In the genomic region with DNA sequence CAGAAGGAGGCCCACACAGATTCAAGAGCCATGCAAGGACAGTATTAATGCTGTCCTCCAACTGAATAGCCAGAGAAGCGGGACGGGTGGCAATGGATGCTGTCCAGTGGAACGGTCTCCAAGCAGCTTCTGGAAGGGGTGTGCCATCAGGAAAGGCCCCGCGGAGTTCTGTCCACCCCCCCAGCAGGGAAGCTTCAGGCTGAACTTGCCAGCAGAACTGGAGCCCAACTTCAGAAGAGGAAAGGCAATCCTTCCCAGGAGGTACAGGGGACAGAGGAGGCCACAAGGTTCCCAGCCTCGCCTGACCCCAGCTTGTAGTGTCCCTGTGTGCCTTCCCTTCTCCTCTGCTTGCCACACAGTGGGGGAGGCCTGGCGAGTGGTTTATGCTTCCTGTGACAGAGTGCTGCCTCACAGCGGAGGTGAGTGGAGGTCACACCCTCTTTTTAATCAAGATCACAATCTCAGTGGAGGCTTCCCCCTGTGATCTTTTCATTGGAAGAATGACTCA, we compare ENCODE assay signal across 8 mouse cellular contexts. TPM values are rescaled to one million over a fixed set of nuclear protein-coding genes. Genes with fewer than 3 reads are reported as not detected.
A peak's percentile ranks its signal among the peaks of the same experiment; 100 is the strongest.
DNase-seq lines count a peak whose midpoint lies in the region; ATAC-seq and TF ChIP-seq lines count a peak whose summit lies in the region.

No protein-coding gene starts in this region.

- no peak overlapping the region for H3K9ac ChIP-seq in forebrain, embryonic 15.5 days (replicated peaks)
- no peak overlapping the region for H3K9ac ChIP-seq in liver, embryonic 11.5 days (ENCODE audit: low read depth, low read length)
- H3K9ac ChIP-seq in midbrain, postnatal 0 days (replicated peaks; ENCODE audit: low read length, poor library complexity, severe bottlenecking), result peak overlapping the region; percentile 3; the same call in 1 of the 2 replicates

- no peak for DNase-seq in kidney, adult 2 months
- DNase-seq in kidney, postnatal 4 days, result no peak
- peak; percentile 42 for DNase-seq in adipocyte (ENCODE audit: low spot score)
- no peak for DNase-seq in liver, embryonic 11.5 days (ENCODE audit: low spot score)
- no peak for DNase-seq in midbrain, postnatal 0 days (ENCODE audit: low spot score)
- DNase-seq in embryo, embryonic 10.5 days (ENCODE audit: low spot score), result no peak
- no peak for DNase-seq in kidney, postnatal 10 days

- peak overlapping the region; percentile 24 for H3K27ac ChIP-seq in kidney, adult 2 months (ENCODE audit: insufficient read depth, low read depth, low read length)
- H3K27ac ChIP-seq in forebrain, embryonic 15.5 days (replicated peaks), result peak overlapping the region; percentile 29; the same call in 1 of the 2 replicates
- 0 out of 2 replicates have a peak overlapping the region, but pooled peaks have one; percentile 11 for H3K27ac ChIP-seq in liver, embryonic 11.5 days (ENCODE audit: low read depth, low read length)
- H3K27ac ChIP-seq in midbrain, postnatal 0 days (ENCODE audit: low read depth, low read length), result peak overlapping the region; percentile 62

- no peak for TF ChIP-seq POLR2A in kidney, adult 2 months (IDR thresholded peaks at IDR 0.05; ENCODE audit: low read depth, low read length)

- ATAC-seq in forebrain, embryonic 15.5 days (replicated peaks), result no peak
- ATAC-seq in liver, embryonic 11.5 days (replicated peaks; ENCODE audit: low FRiP score), result no peak
- ATAC-seq in midbrain, postnatal 0 days (ENCODE audit: low FRiP score), result no peak

- WGBS in kidney, adult 2 months, result 48% methylated on average over 8 of the region's 8 CpGs
- 60% methylated on average over 8 of the region's 8 CpGs for WGBS in forebrain, embryonic 15.5 days
- WGBS in liver, embryonic 11.5 days, result 68% methylated on average over 8 of the region's 8 CpGs
- 41% methylated on average over 8 of the region's 8 CpGs for WGBS in midbrain, postnatal 0 days

- H3K4me2 ChIP-seq in forebrain, embryonic 15.5 days (replicated peaks), result no peak overlapping the region
- H3K4me2 ChIP-seq in liver, embryonic 11.5 days, result peak overlapping the region; percentile 16
- peak overlapping the region; percentile 18; the same call in 1 of the 2 replicates for H3K4me2 ChIP-seq in midbrain, postnatal 0 days (ENCODE audit: low read depth, low read length, poor library complexity, severe bottlenecking)

- no peak overlapping the region for H3K4me3 ChIP-seq in kidney, adult 2 months (ENCODE audit: insufficient read depth, low read depth, low read length)
- no peak overlapping the region for H3K4me3 ChIP-seq in forebrain, embryonic 15.5 days
- no peak overlapping the region for H3K4me3 ChIP-seq in liver, embryonic 11.5 days (ENCODE audit: low read depth, low read length)
- H3K4me3 ChIP-seq in midbrain, postnatal 0 days (ENCODE audit: low read depth, low read length), result no peak overlapping the region

- peaks cover 24% of the 10 kb centered on the region for H3K4me1 ChIP-seq in kidney, adult 2 months (ENCODE audit: control insufficient read depth, insufficient read depth, low read length)
- peaks cover 63% of the 10 kb centered on the region for H3K4me1 ChIP-seq in forebrain, embryonic 15.5 days
- H3K4me1 ChIP-seq in liver, embryonic 11.5 days (replicated peaks; ENCODE audit: control insufficient read depth, insufficient read depth, low read length), result peaks cover 71% of the 10 kb centered on the region
- peaks cover 34% of the 10 kb centered on the region for H3K4me1 ChIP-seq in midbrain, postnatal 0 days (ENCODE audit: insufficient read depth, low read length)

- H3K27me3 ChIP-seq in kidney, adult 2 months (replicated peaks; ENCODE audit: control insufficient read depth, insufficient read depth, low read length), result no peaks in the 10 kb centered on the region
- no peaks in the 10 kb centered on the region for H3K27me3 ChIP-seq in forebrain, embryonic 15.5 days
- no peaks in the 10 kb centered on the region for H3K27me3 ChIP-seq in liver, embryonic 11.5 days (replicated peaks; ENCODE audit: control insufficient read depth, insufficient read depth, low read length)
- no peaks in the 10 kb centered on the region for H3K27me3 ChIP-seq in midbrain, postnatal 0 days (ENCODE audit: insufficient read depth, low read length)

- H3K9me3 ChIP-seq in forebrain, embryonic 15.5 days, result no peaks in the 10 kb centered on the region
- no peaks in the 10 kb centered on the region for H3K9me3 ChIP-seq in liver, embryonic 11.5 days (ENCODE audit: control insufficient read depth, low read length)
- H3K9me3 ChIP-seq in midbrain, postnatal 0 days (ENCODE audit: low read length), result no peaks in the 10 kb centered on the region

- H3K36me3 ChIP-seq in kidney, adult 2 months (ENCODE audit: control insufficient read depth, insufficient read depth, low read length), result no peaks in the 10 kb centered on the region
- no peaks in the 10 kb centered on the region for H3K36me3 ChIP-seq in forebrain, embryonic 15.5 days
- no peaks in the 10 kb centered on the region for H3K36me3 ChIP-seq in liver, embryonic 11.5 days (ENCODE audit: control insufficient read depth, insufficient read depth, low read length)
- H3K36me3 ChIP-seq in midbrain, postnatal 0 days (ENCODE audit: insufficient read depth, low read length), result no peaks in the 10 kb centered on the region

- no peak for TF ChIP-seq CTCF in kidney, adult 2 months (conservative IDR thresholded peaks at IDR 0.05; ENCODE audit: insufficient read depth, insufficient read length, low read depth, low read length)
- TF ChIP-seq CTCF in midbrain, postnatal 0 days (IDR thresholded peaks at IDR 0.05), result no peak

RNA-seq across cellular contexts. Expression of a gene that starts 4.8 kb away (rescaled TPM):
- polyA plus RNA-seq in kidney, adult 2 months (2012; rRNA removed), result 56.3 and 59.9 TPM in 2 replicates
- polyA plus RNA-seq in forebrain, embryonic 15.5 days (2015; fragmentation: Nextera tagmentation; extraction: Ambion mirVana), result 99.6 and 101 TPM in 2 replicates
- polyA plus RNA-seq in liver, embryonic 11.5 days (2014; fragmentation: Nextera tagmentation; extraction: Ambion mirVana), result 36.4 and 42.4 TPM in 2 replicates
- 98.6 and 99.4 TPM in 2 replicates for total RNA-seq in midbrain, postnatal 0 days (2014; rRNA removed)
- polyA plus RNA-seq in midbrain, postnatal 0 days (2015; fragmentation: Nextera tagmentation; extraction: Ambion mirVana), result 77.2 and 80.2 TPM in 2 replicates

RNA-seq across cellular contexts. Expression of a gene that starts 33.8 kb away (rescaled TPM):
- 64.1 and 69.8 TPM in 2 replicates for polyA plus RNA-seq in kidney, adult 2 months (2012; rRNA removed)
- polyA plus RNA-seq in forebrain, embryonic 15.5 days (2015; fragmentation: Nextera tagmentation; extraction: Ambion mirVana), result 61.4 and 68.7 TPM in 2 replicates
- 53.0 and 64.4 TPM in 2 replicates for polyA plus RNA-seq in liver, embryonic 11.5 days (2014; fragmentation: Nextera tagmentation; extraction: Ambion mirVana)
- total RNA-seq in midbrain, postnatal 0 days (2014; rRNA removed), result 89.6 and 98.9 TPM in 2 replicates
- 68.7 and 69.3 TPM in 2 replicates for polyA plus RNA-seq in midbrain, postnatal 0 days (2015; fragmentation: Nextera tagmentation; extraction: Ambion mirVana)

RNA-seq across cellular contexts. Expression of a gene that starts 47.1 kb away (rescaled TPM):
- polyA plus RNA-seq in kidney, adult 2 months (2012; rRNA removed), result not detected in 2 replicates
- 6.5 and 7.6 TPM in 2 replicates for polyA plus RNA-seq in forebrain, embryonic 15.5 days (2015; fragmentation: Nextera tagmentation; extraction: Ambion mirVana)
- polyA plus RNA-seq in liver, embryonic 11.5 days (2014; fragmentation: Nextera tagmentation; extraction: Ambion mirVana), result 0.07 and 0.29 TPM in 2 replicates
- total RNA-seq in midbrain, postnatal 0 days (2014; rRNA removed), result 4.8 and 10.2 TPM in 2 replicates
- 3.8 and 4.3 TPM in 2 replicates for polyA plus RNA-seq in midbrain, postnatal 0 days (2015; fragmentation: Nextera tagmentation; extraction: Ambion mirVana)

Comparison
In these comparisons a context has a peak if more than half of its experiments do, and no peak if none do; other contexts are left out.
1. H3K27ac ChIP-seq: peak in every context shown above with its lines; median percentile 62 in midbrain, postnatal 0 days; 29 in forebrain, embryonic 15.5 days; 24 in kidney, adult 2 months; 11 in liver, embryonic 11.5 days.